Mouse (Mus musculus): ENCODE results near the gene Omg.

GRCm38 (mm10) chr11:79552622-79553021, 48.7 kb upstream of the Omg start:
- TF ChIP-seq CTCF (IDR thresholded peaks at IDR 0.05; ENCODE audit: extremely low read depth, insufficient read depth, low read length) (no peak), POLR2A (IDR thresholded peaks at IDR 0.05; ENCODE audit: extremely low read depth, insufficient read depth, low read length) (no peak)

Measured in cortical plate, adult 2 months (tissue).